Mouse (Mus musculus) testis, adult 2 months (tissue): ENCODE measurements around the gene Ulk4.

Experiments used
- CTCF ChIP-seq: fragments of 200-500 bp; IDR thresholded peaks from 2 replicates; pipeline ENCODE4 v1.5.1; 2012; ENCODE audit warnings: low read depth, mild to moderate bottlenecking, inconsistent platforms, low read length, moderate library complexity; ENCODE audit not compliant: control insufficient read depth, insufficient read depth, insufficient replicate concordance
- POLR2A ChIP-seq: fragments of 200-500 bp; IDR thresholded peaks from 2 replicates; pipeline ENCODE4 v1.6.1; 2012; ENCODE audit warnings: low read depth, mild to moderate bottlenecking, inconsistent platforms, low read length, moderate library complexity; ENCODE audit not compliant: control insufficient read depth

DNA sequence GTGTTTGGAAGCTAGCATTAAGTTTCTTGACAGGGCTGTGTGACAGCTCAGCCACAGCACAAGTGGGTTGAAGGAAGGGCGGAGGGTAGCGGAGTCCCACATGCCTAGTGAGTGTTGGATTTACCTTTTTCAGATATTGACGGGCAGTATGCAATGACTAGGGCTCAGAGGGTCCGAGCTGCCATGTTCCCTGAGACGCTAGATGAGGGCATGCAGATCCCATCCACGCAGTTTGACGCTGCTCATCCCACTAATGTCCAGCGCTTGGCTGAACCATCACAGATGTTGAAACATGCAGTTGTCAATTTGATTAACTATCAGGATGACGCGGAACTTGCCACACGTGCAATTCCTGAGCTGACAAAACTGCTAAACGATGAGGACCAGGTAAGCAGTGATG, 326.2 kb downstream of the Ulk4 start:
- TF ChIP-seq CTCF (no peak), POLR2A (no peak)
